Mouse (Mus musculus): ENCODE data around the gene Adarb2.

GRCm38 (mm10) chr13:8341086-8341807 lies 138.6 kb downstream of the Adarb2 start:
- TF ChIP-seq CTCF (IDR thresholded peaks at IDR 0.05) (no peak), EP300 (IDR thresholded peaks at IDR 0.05) (no peak)

All from lung, postnatal 0 days (tissue).